Mouse (Mus musculus) CD4-positive helper T cell, adult 2 months (primary cell): ENCODE data around the gene Zfp473.
"Not testable (repeated sequence)": the region's sequence is repeated elsewhere in the genome, so short reads cannot be mapped to it uniquely, and the experiment has no call there.

ENCODE experiments used
- DNase-seq: peaks from one replicate; pipeline ENCODE4 v3.0.0-alpha.2; 2012; ENCODE audit warnings: low read depth, missing footprints, low spot score

Zfp473 gene

GRCm38 (mm10) chr7:44722058-44722457 is 28.8 kb downstream of the Zfp473 start:
- DNase-seq = no peak

GRCm38 (mm10) chr7:44709881-44710280 is 41.0 kb downstream of the Zfp473 start:
- no peak for DNase-seq

- DNase-seq = no peak
Measured at GRCm38 (mm10) chr7:44708574-44708973, 42.3 kb downstream of the Zfp473 start, which contains the start of gene Izumo2. Gene Izumo2 (plus strand): TSS chr7:44708742.

GRCm38 (mm10) chr7:44708093-44708492 is 42.8 kb downstream of the Zfp473 start:
- DNase-seq = not testable (repeated sequence)

- DNase-seq = no peak
Measured at GRCm38 (mm10) chr7:44707169-44707675, 43.6 kb downstream of the Zfp473 start.

GRCm38 (mm10) chr7:44706322-44706721 is 44.5 kb downstream of the Zfp473 start:
- DNase-seq = no peak

- DNase-seq = no peak
Measured at GRCm38 (mm10) chr7:44705086-44705485, 45.8 kb downstream of the Zfp473 start.

GRCm38 (mm10) chr7:44704363-44704762 is 46.5 kb downstream of the Zfp473 start:
- DNase-seq = no peak

- no peak for DNase-seq
Measured at GRCm38 (mm10) chr7:44702985-44703384, 47.9 kb downstream of the Zfp473 start.

GRCm38 (mm10) chr7:44701921-44702320 is 48.9 kb downstream of the Zfp473 start:
- DNase-seq = no peak

GRCm38 (mm10) chr7:44697980-44698379 is 52.9 kb downstream of the Zfp473 start:
- no peak for DNase-seq

GRCm38 (mm10) chr7:44697191-44697710 is 53.6 kb downstream of the Zfp473 start:
- DNase-seq = no peak

GRCm38 (mm10) chr7:44695223-44695622 is 55.6 kb downstream of the Zfp473 start:
- DNase-seq = no peak

- DNase-seq = no peak
Measured at GRCm38 (mm10) chr7:44693427-44694175, 57.2 kb downstream of the Zfp473 start.

GRCm38 (mm10) chr7:44689331-44689730 is 61.5 kb downstream of the Zfp473 start:
- DNase-seq = no peak

GRCm38 (mm10) chr7:44688890-44689289 is 62.0 kb downstream of the Zfp473 start:
- DNase-seq = no peak

- no peak for DNase-seq
Measured at GRCm38 (mm10) chr7:44685531-44686402, 65.1 kb downstream of the Zfp473 start.

GRCm38 (mm10) chr7:44683656-44684055 is 67.2 kb downstream of the Zfp473 start:
- DNase-seq = no peak
